Mouse (Mus musculus) hindbrain, postnatal 0 days (tissue): Measurements from ENCODE around the gene Ndufs2. TPM values are rescaled to one million over a fixed set of nuclear protein-coding genes. Genes with fewer than 3 reads are reported as not detected.

Experiments used
- ATAC-seq: fragments of 200-750 bp; cut with Nextera tagmentation; 2 replicates; pipeline ENCODE4 v1.8.0; 2017; ENCODE audit warnings: mild to moderate bottlenecking, moderate TSS enrichment, moderate library complexity
- DNase-seq: peaks from one replicate; pipeline ENCODE4 v3.0.0-alpha.2; 2015; ENCODE audit warnings: low spot score
- H3K27ac ChIP-seq: fragments of 300-500 bp; sonication (generic); 2 replicates; pipeline ENCODE4 v1.5.1; 2014; ENCODE audit warnings: mild to moderate bottlenecking
- H3K27me3 ChIP-seq: fragments of 300-500 bp; sonication (generic); 2 replicates; pipeline ENCODE4 v1.6.1; 2014; ENCODE audit warnings: low read length, mixed read lengths; ENCODE audit not compliant: insufficient read depth
- H3K36me3 ChIP-seq: fragments of 300-500 bp; sonication (generic); 2 replicates; pipeline ENCODE4 v1.6.1; 2014; ENCODE audit warnings: low read length, mixed read lengths; ENCODE audit not compliant: insufficient read depth
- H3K4me1 ChIP-seq: fragments of 300-500 bp; sonication (generic); 2 replicates; pipeline ENCODE4 v1.6.1; 2014; ENCODE audit warnings: antibody characterized with exemption, low read length, mixed read lengths; ENCODE audit not compliant: insufficient read depth
- H3K4me2 ChIP-seq: fragments of 300-500 bp; sonication (generic); 2 replicates; pipeline ENCODE4 v1.6.1; 2014; ENCODE audit warnings: low read depth, mild to moderate bottlenecking, low read length, moderate library complexity, mixed read lengths
- H3K4me3 ChIP-seq: fragments of 300-500 bp; sonication (generic); 2 replicates; pipeline ENCODE4 v1.5.1; 2014; ENCODE audit warnings: low read length
- H3K9ac ChIP-seq: fragments of 300-500 bp; sonication (generic); replicated peaks from 2 replicates; pipeline ENCODE4 v1.6.1; 2014; ENCODE audit warnings: mild to moderate bottlenecking, low read length, moderate library complexity, mixed read lengths
- H3K9me3 ChIP-seq: fragments of 300-500 bp; sonication (generic); 2 replicates; pipeline ENCODE4 v1.6.1; 2016; ENCODE audit warnings: low read length, mixed read lengths
- CTCF ChIP-seq: IDR thresholded peaks from 2 replicates; pipeline ENCODE4 v1.5.1; 2016; ENCODE audit warnings: antibody characterized with exemption, control low read depth, low read depth
- WGBS: fragments of 180-500 bp; shearing (Covaris S2); extraction: QIAGEN DNeasy Blood & Tissue Kit; methylation state at CpG from one replicate; pipeline ENCODE4 v1.1.7; 2014; 5-methylcytosine and 5-hydroxymethylcytosine counted together
- polyA plus RNA-seq: library from polyadenylated mRNA; unstranded; fragments of >200 nt; fragmentation: Nextera tagmentation; extraction: Ambion mirVana; gene quantifications from 2 replicates; pipeline ENCODE4 v1.2.1, GENCODE M21; 2015
- total RNA-seq: library from RNA; depleted of rRNA; stranded (reverse); fragments of >200 nt; gene quantifications from 2 replicates; pipeline ENCODE4 v1.2.3, GENCODE M21; 2014

The Ndufs2 gene
- total and polyA plus RNA-seq, 2 experiments from 2014 or later: 234 to 286 TPM

DNA sequence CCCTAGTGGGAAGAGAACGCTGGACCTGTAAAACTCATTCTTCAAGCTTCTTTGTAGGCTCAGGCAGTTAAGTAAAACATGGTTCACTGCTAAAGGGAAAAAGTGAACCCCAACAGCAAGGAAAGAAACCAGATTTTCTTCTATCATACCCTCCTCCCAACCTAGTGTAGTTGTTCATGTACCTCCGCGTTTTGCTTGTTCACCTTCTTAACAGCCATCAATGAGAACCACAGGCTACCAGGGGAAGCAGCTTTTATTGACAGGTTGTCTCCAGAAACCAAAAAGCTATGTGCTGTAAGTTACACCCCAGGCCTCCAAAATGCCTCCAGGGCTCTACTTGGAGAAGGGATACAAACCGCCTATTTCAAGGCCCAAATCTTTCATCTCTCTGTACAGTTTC, 37.1 kb upstream of the Ndufs2 start:
- Histone ChIP-seq H3K36me3 (peaks cover 32% of the 10 kb centered on the region; the same call in 1 of the 2 replicates), H3K4me1 (peaks cover 6% of the 10 kb centered on the region; the same call in 1 of the 2 replicates), H3K9ac (peak overlapping the region; percentile 92; the same call in 1 of the 2 replicates), H3K4me3 (peak overlapping the region; percentile 78; the same call in 1 of the 2 replicates), H3K9me3 (no peaks in the 10 kb centered on the region), H3K4me2 (peak overlapping the region; percentile 75), H3K27me3 (no peaks in the 10 kb centered on the region), H3K27ac (peak overlapping the region; percentile 95; the same call in 1 of the 2 replicates)
- DNase-seq (no peak), ATAC-seq (no peak)
- no peak for TF ChIP-seq CTCF
- 68% methylated on average over 4 of the region's 4 CpGs for WGBS

DNA sequence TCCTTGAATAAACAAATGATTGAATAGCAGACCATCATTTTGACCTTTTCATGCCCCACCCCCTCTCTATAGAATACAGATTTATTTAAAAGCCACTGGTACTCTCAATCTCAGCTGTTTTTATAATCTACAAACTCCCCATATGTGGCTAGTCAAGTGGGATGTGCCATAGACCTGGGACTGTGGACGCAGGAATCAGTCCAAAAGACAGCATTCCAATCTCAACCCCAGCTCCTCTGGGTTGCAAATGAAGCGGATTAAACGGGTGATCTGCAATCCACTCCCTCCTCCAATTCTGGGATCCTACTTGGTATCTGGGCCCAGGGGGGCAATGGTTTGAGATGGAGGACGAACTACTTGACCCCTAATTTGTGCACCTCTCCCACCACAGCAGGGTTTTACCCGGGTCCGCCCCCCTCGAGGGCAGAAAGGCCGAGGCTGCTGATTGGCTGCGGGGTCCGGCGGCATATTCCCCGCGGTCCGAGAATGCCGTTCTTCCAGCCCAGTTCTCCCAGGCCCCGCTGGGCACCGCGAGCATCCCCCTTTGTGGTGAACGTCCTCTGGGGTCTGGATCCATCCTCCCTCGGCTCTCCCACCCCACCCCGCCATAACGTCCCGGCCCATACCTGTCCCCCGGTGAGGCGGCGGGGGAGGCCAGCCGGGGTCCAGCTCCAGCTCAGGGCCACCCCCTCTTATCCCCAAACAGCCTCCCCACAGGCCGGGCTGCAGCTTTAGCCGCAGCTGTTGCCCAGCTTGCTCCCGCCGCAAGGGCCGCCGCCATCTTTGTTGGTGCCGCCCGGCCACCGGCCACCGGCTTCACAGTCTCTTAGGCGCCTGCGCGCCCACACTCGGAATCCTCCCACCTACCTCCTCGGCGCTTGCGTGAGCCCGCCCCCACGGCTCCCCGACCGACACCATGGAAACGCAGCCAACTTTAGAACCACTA, 36.2 kb upstream of the Ndufs2 start, which contains the start of gene Usp21:
TSS of gene Usp21 (minus strand) at position 856 of the 946 bp plus-strand sequence.
- Histone ChIP-seq H3K4me2 (peak within 1 kb of the TSS; percentile 75), H3K4me3 (peak within 1 kb of the TSS; percentile 78), H3K4me1 (peaks cover 6% of the 10 kb centered on the region; the same call in 1 of the 2 replicates), H3K9me3 (no peaks in the 10 kb centered on the region), H3K9ac (peak within 1 kb of the TSS; percentile 92), H3K27ac (peak within 1 kb of the TSS; percentile 95), H3K36me3 (peaks cover 32% of the 10 kb centered on the region; the same call in 1 of the 2 replicates), H3K27me3 (no peaks in the 10 kb centered on the region)
- peak; percentile 96 for ATAC-seq
- TF ChIP-seq CTCF: no peak
- DNase-seq: peak; percentile 97
- under 1% methylated on average over 49 of the region's 49 CpGs for WGBS

DNA sequence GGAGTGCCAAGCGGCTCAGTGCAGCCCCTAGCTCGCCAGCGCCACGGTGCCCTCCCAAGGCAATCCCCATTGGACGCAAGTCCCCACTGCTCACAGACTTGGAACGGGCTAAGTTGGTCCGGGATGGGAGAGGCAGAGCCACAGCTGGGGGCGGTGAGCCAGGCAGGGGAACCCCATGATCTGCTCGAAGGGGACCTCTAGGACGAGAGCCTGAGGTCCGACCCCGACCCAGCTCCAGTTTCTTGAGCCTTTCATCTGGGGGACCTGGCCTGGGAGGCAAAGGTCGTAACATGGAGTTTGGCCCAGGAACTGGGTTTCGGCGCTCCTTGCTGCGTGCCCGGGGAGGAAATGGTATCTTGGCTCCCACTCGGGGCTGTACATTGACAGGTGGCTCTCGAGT, 35.3 kb upstream of the Ndufs2 start:
- DNase-seq: no peak
- Histone ChIP-seq H3K27ac (no peak overlapping the region), H3K9ac (no peak overlapping the region), H3K27me3 (no peaks in the 10 kb centered on the region), H3K4me2 (peak overlapping the region; percentile 75), H3K4me3 (peak overlapping the region; percentile 78), H3K36me3 (peaks cover 32% of the 10 kb centered on the region; the same call in 1 of the 2 replicates), H3K4me1 (peaks cover 6% of the 10 kb centered on the region; the same call in 1 of the 2 replicates), H3K9me3 (no peaks in the 10 kb centered on the region)
- 89% methylated on average over 19 of the region's 19 CpGs for WGBS
- ATAC-seq: no peak
- no peak for TF ChIP-seq CTCF

DNA sequence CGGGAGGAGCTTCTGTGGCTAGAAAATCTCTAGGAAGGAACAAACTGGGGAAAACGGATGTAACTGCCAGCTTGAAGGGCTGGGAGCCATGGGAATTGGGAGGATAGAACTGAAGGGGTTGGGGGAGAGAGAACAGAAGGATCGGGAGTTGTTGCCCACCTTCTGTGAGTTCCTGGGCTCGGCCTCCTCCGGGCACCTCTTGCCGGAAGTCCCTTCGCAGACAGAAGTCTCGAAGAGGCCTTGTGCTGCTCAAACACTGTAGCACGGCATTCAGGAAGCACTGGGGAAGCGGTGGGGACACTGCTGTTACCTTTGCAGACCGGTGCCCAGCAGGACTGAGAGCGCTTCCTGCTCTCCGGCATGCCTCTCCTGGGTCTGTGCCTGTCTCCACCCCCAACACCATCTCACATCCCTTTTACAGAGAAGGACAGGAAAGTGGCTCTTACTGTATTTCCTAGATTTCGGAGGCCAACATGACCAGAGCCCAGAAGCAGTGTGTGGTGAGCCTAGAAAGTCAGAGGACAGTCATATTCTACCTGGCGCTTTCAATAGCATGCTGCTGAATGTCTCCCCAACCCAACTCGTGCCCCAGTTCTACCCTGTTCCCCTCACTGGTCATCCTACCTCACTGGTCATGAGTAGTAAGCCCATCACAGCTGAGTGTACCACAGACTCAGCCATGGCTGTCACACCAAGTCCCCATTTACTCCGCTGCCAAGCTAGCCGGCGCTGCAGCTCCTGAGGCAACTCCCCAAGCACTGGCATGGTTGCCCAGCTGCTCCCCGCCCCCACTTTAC, 34.1 kb upstream of the Ndufs2 start:
- TF ChIP-seq CTCF: no peak
- Histone ChIP-seq H3K9ac (no peak overlapping the region), H3K4me1 (peaks cover 8% of the 10 kb centered on the region), H3K27me3 (no peaks in the 10 kb centered on the region), H3K9me3 (no peaks in the 10 kb centered on the region), H3K27ac (no peak overlapping the region), H3K36me3 (peaks cover 32% of the 10 kb centered on the region; the same call in 1 of the 2 replicates), H3K4me3 (no peak overlapping the region), H3K4me2 (0 out of 2 replicates have a peak overlapping the region, but pooled peaks have one; percentile 4)
- ATAC-seq: no peak
- WGBS: 90% methylated on average over 20 of the region's 20 CpGs
- DNase-seq: no peak

DNA sequence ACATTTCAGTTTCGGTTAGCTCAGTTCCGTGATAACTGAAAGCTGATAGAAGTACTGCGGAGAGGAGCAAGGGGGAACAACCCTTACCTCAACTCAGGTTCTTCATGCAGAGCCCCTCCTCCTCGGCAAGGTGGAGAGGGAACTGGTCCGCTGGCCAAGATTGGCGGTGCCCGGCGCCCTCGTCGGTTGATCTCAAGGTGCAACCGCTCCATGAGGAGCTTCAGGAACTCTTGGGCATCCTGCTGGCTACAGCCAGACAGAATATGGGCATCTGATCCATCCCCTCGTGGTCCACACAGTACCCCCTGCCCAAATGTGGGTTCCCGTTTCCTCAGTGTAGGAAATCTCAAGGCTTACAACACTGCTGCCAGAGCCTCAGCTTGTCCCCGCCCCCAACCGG, 33.3 kb upstream of the Ndufs2 start:
- no peaks in the 10 kb centered on the region for H3K27me3 ChIP-seq
- no peak overlapping the region for H3K4me2 ChIP-seq
- 90% methylated on average over 15 of the region's 15 CpGs for WGBS
- no peak overlapping the region for H3K27ac ChIP-seq
- H3K4me3 ChIP-seq: no peak overlapping the region
- no peaks in the 10 kb centered on the region for H3K9me3 ChIP-seq
- no peak overlapping the region for H3K9ac ChIP-seq
- DNase-seq (no peak), ATAC-seq (no peak)
- TF ChIP-seq CTCF: no peak
- H3K4me1 ChIP-seq: peaks cover 12% of the 10 kb centered on the region
- H3K36me3 ChIP-seq: peaks cover 27% of the 10 kb centered on the region; the same call in 1 of the 2 replicates
